Mouse (Mus musculus): ENCODE results near the gene Pdgfb. TPM values are rescaled to one million over a fixed set of nuclear protein-coding genes. Genes with fewer than 3 reads are reported as not detected.

Gene Pdgfb
- total and polyA plus RNA-seq, 3 experiments: 0.23 to 0.72 TPM; not detected in 1

DNA sequence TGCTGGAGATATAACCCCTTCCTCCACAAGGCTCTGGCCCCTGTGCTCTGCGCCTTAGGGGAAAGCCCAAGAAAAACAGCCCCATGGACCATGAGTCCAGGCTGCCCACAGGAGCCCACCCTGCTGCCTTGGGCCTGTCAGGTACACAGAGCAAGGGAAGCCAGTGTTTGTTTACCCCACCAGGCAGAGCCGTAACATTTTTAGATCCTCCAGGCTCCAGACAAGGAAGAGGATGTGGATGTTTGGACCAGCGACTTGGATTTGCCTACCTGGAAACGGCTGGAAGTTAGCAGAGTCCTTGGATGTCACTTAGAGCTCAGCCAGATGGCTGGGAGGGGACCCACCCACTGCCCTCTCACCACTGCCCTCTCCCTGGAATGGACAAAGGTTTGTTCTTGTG is 4.8 kb upstream of the Pdgfb start:
- H3K9me3 ChIP-seq (replicated peaks; ENCODE audit: insufficient read depth, low read length): no peaks in the 10 kb centered on the region
- no peak overlapping the region for H3K27ac ChIP-seq (ENCODE audit: control insufficient read depth, low read depth, low read length)
- DNase-seq (ENCODE audit: low read depth, low spot score): no peak
- no peak overlapping the region for H3K4me3 ChIP-seq (ENCODE audit: control insufficient read depth in 1 of 2, insufficient read depth in 1 of 2, low read depth in 2 of 2, low read length in 2 of 2)
- H3K36me3 ChIP-seq (ENCODE audit: control insufficient read depth in 1 of 2, insufficient read depth in 2 of 2, low read length in 2 of 2): peaks cover 0 to 7% of the 10 kb centered on the region in 2 experiments; a peak in 2 of 4 replicates
- no peaks in the 10 kb centered on the region for H3K79me2 ChIP-seq (ENCODE audit: control insufficient read depth, insufficient read depth, low read length, poor library complexity)
- H3K9ac ChIP-seq (ENCODE audit: control insufficient read depth, low read depth, low read length, poor library complexity, severe bottlenecking): no peak overlapping the region
- H3K27me3 ChIP-seq (ENCODE audit: control insufficient read depth in 1 of 2, insufficient read depth in 2 of 2, low read length in 2 of 2): peaks cover 0 to 2% of the 10 kb centered on the region in 2 experiments; a peak in 1 of 4 replicates
- peaks cover 0 to 24% of the 10 kb centered on the region in 2 experiments; a peak in 2 of 4 replicates for H3K4me1 ChIP-seq (ENCODE audit: control insufficient read depth in 1 of 2, insufficient read depth in 2 of 2, low read length in 2 of 2)
- TF ChIP-seq POLR2A (IDR thresholded peaks at IDR 0.05; ENCODE audit: control insufficient read depth in 1 of 2, insufficient read depth in 1 of 2, low read depth in 1 of 2, low read length in 2 of 2, poor library complexity in 1 of 2): no peak
- no peak for TF ChIP-seq SMC3 (IDR thresholded peaks at IDR 0.05; ENCODE audit: low read depth, low read length)
- TF ChIP-seq MYB (IDR thresholded peaks at IDR 0.05; ENCODE audit: low read depth, low read length): no peak
- no peak for TF ChIP-seq EP300 (IDR thresholded peaks at IDR 0.05; ENCODE audit: low read depth in 1 of 2, low read length in 2 of 2)
- no peak for TF ChIP-seq USF2 (IDR thresholded peaks at IDR 0.05; ENCODE audit: borderline replicate concordance in 1 of 2, insufficient read depth in 1 of 2, low read depth in 1 of 2, low read length in 2 of 2)
- TF ChIP-seq TCF12 (IDR thresholded peaks at IDR 0.05; ENCODE audit: low read depth, low read length): no peak
- TF ChIP-seq MAFK (IDR thresholded peaks at IDR 0.05; ENCODE audit: borderline replicate concordance, low read depth, low read length): no peak
- TF ChIP-seq ELF1 (IDR thresholded peaks at IDR 0.05; ENCODE audit: low read depth, low read length): no peak
- TF ChIP-seq SIN3A (IDR thresholded peaks at IDR 0.05; ENCODE audit: low read length): no peak
- no peak for TF ChIP-seq NELFE (IDR thresholded peaks at IDR 0.05; ENCODE audit: low read depth, low read length)
- TF ChIP-seq TAL1 (IDR thresholded peaks at IDR 0.05; ENCODE audit: low read length): no peak
- no peak for TF ChIP-seq ZKSCAN1 (IDR thresholded peaks at IDR 0.05; ENCODE audit: low read depth, low read length)

GRCm38 (mm10) chr15:80019220-80019619 is 4.4 kb upstream of the Pdgfb start:
- no peak overlapping the region for H3K27ac ChIP-seq (ENCODE audit: control insufficient read depth, low read depth, low read length)
- H3K4me3 ChIP-seq (ENCODE audit: control insufficient read depth in 1 of 2, insufficient read depth in 1 of 2, low read depth in 2 of 2, low read length in 2 of 2): no peak overlapping the region
- peaks cover 0 to 7% of the 10 kb centered on the region in 2 experiments; a peak in 2 of 4 replicates for H3K36me3 ChIP-seq (ENCODE audit: control insufficient read depth in 1 of 2, insufficient read depth in 2 of 2, low read length in 2 of 2)
- no peak for DNase-seq (ENCODE audit: low read depth, low spot score)
- no peak for TF ChIP-seq TCF12 (IDR thresholded peaks at IDR 0.05; ENCODE audit: low read depth, low read length)
- no peak for TF ChIP-seq MAZ (IDR thresholded peaks at IDR 0.05; ENCODE audit: low read depth, low read length)
- no peaks in the 10 kb centered on the region for H3K79me2 ChIP-seq (ENCODE audit: control insufficient read depth, insufficient read depth, low read length, poor library complexity)
- H3K9me3 ChIP-seq (replicated peaks; ENCODE audit: insufficient read depth, low read length): no peaks in the 10 kb centered on the region
- H3K4me1 ChIP-seq (ENCODE audit: control insufficient read depth in 1 of 2, insufficient read depth in 2 of 2, low read length in 2 of 2): peaks cover 0 to 20% of the 10 kb centered on the region in 2 experiments; a peak in 2 of 4 replicates
- H3K27me3 ChIP-seq (ENCODE audit: control insufficient read depth in 1 of 2, insufficient read depth in 2 of 2, low read length in 2 of 2): peaks cover 2% of the 10 kb centered on the region in 2 experiments; a peak in 1 of 4 replicates
- H3K9ac ChIP-seq (ENCODE audit: control insufficient read depth, low read depth, low read length, poor library complexity, severe bottlenecking): no peak overlapping the region

Measured in MEL (cell line).